Mouse (Mus musculus) layer of hippocampus, adult 6 months (tissue): ENCODE measurements around the gene Cdc73. TPM values are rescaled to one million over a fixed set of nuclear protein-coding genes. Genes with fewer than 3 reads are reported as not detected.

Experiments
- long read RNA-seq, 2 experiments: library from polyadenylated mRNA; unstranded; transcript quantifications; one replicate each; pipeline ENCODE4 v2.0.0; 2019 to 2020
- polyA plus RNA-seq: library from polyadenylated mRNA; unstranded; fragments of <200 nt; fragmentation: Nextera tagmentation; gene quantifications from 2 replicates; pipeline ENCODE4 v1.2.3, GENCODE M21; 2021

The Cdc73 gene
- polyA plus RNA-seq, result 2.9 and 3.2 TPM in 2 replicates
- long read RNA-seq, experiment 1, full-length matches to known transcripts, result 1 of 17 reads
- long read RNA-seq, experiment 1, partial matches to known transcripts, result 3 of 17 reads
- long read RNA-seq, experiment 1, other reads (novel, unspliced or antisense), result 13 of 17 reads
- long read RNA-seq, experiment 2, full-length matches to known transcripts, result 9 of 22 reads
- long read RNA-seq, experiment 2, partial matches to known transcripts, result 0 of 22 reads
- long read RNA-seq, experiment 2, other reads (novel, unspliced or antisense), result 13 of 22 reads

GRCm38 (mm10) chr1:143702741-143703262 is at the start of gene Cdc73:
Gene Cdc73, minus strand, starts transcription at chr1:143702893.

GRCm38 (mm10) chr1:143716038-143716437 is 13.3 kb upstream of the Cdc73 start, which contains the start of gene Glrx2:
Gene Glrx2, plus strand, starts transcription at chr1:143716338.

GRCm38 (mm10) chr1:143640650-143641407 is 61.9 kb downstream of the Cdc73 start, which contains the start of gene B3galt2:
Gene B3galt2, plus strand, starts transcription at chr1:143640664.

Other genes starting within 250 kb of the Cdc73 start
- 6.0 and 7.8 TPM in 2 replicates for gene B3galt2, start 62.2 kb downstream of the Cdc73 start, polyA plus RNA-seq
- gene Glrx2, start 13.4 kb upstream of the Cdc73 start, polyA plus RNA-seq, result 240 and 243 TPM in 2 replicates
- 4.4 and 6.5 TPM in 2 replicates for gene Trove2, start 74.2 kb upstream of the Cdc73 start, polyA plus RNA-seq
- 80.9 and 92.8 TPM in 2 replicates for gene Uchl5, start 74.4 kb upstream of the Cdc73 start, polyA plus RNA-seq